Mouse (Mus musculus) thymus, postnatal 4 days (tissue): ENCODE data around the gene Mmp11.
"Not testable (repeated sequence)": the region's sequence is repeated elsewhere in the genome, so short reads cannot be mapped to it uniquely, and the experiment has no call there.

Experiments
- DNase-seq: peaks from one replicate; pipeline ENCODE4 v3.0.0; 2021

Mmp11 gene

GRCm38 (mm10) chr10:75896208-75896607 lies 40.1 kb downstream of the Mmp11 start:
- no peak for DNase-seq

- DNase-seq: no peak
Measured at GRCm38 (mm10) chr10:75895730-75896129, 40.6 kb downstream of the Mmp11 start.

DNA sequence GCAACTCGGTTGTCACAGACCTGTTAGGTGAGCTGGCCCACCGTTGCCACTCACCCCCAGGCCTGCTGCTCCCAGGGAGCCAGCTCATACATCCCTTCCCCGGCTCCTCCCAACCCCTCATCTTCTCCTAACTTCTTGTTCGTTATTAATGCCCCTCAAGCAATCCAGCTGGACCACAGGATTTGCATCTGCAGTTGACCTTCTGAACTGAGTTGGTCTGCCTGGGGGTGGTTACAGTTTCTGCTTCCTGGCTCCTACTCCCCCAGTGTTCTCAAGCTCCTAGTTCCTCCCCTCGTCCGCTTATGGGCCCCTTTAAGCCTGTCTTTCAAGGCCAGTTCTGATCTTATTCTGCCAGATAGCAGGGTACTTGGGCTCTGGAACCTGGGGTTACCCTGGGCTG lies 41.7 kb downstream of the Mmp11 start:
- DNase-seq: no peak

GRCm38 (mm10) chr10:75893089-75893750 lies 43.1 kb downstream of the Mmp11 start, which contains the start of gene Derl3:
TSS of gene Derl3 (plus strand) at chr10:75893413.
- DNase-seq: peak; percentile 94

GRCm38 (mm10) chr10:75889406-75890153 lies 46.7 kb downstream of the Mmp11 start:
- DNase-seq: no peak

DNA sequence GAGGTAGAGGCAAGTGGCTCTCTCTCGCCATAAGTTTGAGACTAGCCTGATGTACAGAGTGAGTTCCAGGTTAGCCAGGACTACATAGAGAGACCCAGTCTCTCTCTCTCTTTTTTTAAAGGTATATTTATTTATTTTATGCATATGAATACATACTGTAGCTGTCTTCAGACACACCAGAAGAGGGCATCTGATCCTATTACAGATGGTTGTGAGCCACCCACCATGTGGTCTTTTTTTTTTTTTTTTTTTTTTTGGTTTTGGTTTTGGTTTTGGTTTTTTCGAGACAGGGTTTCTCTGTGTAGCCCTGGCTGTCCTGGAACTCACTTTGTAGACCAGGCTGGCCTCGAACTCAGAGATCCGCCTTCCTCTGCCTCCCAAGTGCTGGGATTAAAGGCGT lies 48.8 kb downstream of the Mmp11 start:
- not testable (repeated sequence) for DNase-seq

DNA sequence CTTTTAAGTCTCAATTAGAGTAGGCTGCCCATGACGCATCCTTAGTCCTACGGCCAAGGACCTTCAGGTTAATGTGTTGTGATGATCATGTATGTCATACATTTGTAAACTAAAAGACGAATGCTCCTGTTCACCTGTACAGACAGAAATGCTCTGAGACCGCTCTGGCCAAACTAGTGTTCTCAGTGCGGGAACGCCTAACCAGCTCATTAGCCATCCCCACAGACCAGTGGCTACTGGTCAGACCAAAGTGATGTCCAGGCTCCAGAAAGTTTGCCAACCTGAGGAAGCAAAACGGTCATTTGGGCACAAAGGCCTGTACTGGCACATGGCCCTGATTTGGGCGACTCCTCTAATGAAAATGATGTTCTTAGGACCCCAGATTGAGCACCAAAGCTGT lies 51.6 kb downstream of the Mmp11 start:
- no peak for DNase-seq

- DNase-seq: peak; percentile 74
Measured at GRCm38 (mm10) chr10:75883232-75883552, 53.1 kb downstream of the Mmp11 start.

DNA sequence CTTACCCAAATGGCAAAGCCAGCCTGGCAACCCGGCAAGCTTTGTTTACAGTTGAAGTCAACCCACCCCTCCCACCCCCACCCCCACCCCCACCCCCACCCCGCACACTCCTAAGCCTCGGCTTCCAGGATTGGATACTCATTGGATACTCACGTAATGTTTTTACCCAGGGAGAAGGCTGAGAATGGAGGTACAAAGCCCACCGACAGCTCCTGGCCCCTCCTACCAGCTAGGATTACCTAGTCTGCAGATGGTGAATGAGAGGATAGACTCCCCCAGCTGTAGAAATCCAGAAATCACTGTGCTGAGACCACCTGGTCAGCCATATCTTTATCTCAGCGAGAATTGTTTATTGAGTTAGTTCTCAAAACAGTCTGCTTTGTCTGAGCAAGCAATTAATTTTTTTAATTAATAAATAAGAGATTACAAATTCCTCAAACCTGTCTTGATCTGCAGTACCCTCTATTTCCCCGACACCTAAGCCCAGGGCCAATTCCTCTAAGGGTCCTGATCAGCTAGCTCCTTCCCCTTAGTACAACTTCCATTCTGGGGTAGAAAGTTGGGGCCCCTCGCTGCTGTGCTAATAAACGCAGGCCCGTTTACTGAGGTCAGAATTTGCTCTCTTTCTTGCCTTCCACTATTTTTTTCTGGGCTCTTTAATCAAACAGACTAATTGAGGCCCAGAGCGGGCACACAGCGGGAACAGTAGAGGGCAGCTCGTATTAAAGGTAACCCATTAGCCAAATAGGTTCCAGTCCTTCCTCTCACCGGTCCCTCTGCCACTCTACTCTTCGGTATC lies 53.7 kb downstream of the Mmp11 start:
- no peak for DNase-seq

DNA sequence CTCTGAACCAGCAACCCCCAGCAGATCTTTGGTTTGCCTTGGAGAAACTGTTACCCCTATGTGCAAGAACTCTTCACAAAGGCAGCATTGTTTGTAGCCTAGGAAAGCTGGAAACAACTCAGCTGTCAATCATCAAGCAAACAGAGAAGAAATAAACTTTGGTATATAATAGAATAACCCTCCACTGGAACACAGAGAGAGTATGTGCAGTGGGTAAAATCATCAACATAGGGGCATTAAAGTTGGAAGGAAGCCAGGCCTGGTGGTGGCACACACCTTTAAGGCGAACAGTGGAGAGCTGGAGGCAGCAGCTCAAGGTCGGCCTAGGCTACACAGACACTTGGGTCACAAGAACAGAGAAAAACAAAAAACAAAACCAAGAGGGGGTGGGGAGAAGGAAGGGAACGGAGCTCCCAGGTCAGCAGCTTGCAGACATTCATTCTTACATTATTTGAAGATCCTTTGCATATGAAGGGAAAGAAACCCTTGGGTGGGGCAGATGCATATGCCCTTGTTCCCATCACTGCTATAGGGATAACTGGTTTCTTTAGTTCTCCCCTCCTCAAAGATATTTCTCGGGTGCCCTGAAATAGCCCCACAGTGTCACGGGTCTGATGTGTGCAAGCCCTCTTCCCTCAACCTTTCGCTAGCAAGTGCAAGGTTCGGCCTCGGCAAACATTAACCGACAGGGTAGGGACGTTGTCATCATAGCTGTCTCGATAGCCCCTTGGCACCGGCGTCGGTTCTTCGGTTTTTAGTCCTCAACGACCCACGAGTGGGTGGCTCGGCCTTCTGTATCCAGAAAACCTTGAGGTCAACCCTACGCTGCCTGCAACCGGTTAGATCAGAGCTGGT lies 54.5 kb downstream of the Mmp11 start:
- no peak for DNase-seq

- DNase-seq: no peak
Measured at GRCm38 (mm10) chr10:75880771-75881577, 55.3 kb downstream of the Mmp11 start.

GRCm38 (mm10) chr10:75880351-75880750 lies 55.9 kb downstream of the Mmp11 start:
- DNase-seq: no peak

DNA sequence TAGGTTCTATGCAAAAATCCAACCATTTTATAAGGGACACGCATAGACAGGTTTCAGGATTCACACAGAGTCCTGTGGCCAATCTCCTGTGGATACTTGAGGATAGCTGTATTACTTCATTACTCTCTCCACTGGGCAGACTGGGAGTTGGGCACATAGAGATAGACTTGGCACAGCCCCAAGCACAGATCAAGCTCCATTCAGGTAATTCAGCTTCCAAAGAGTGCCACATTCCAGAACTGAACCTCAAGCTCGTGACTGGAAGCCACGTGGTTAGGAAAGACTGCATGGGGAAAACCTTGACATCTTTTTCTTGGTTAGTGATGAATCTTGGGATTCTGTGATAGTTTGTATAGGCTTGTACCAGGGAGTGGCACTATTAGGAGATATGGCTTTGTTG lies 57.5 kb downstream of the Mmp11 start:
- no peak for DNase-seq

GRCm38 (mm10) chr10:75873543-75874170 lies 62.6 kb downstream of the Mmp11 start:
- DNase-seq: no peak
